Mouse (Mus musculus) intestine, embryonic 16.5 days (tissue): Measurements from ENCODE around the gene E2f2. TPM values are rescaled to one million over a fixed set of nuclear protein-coding genes. Genes with fewer than 3 reads are reported as not detected.

ENCODE experiments used
- ATAC-seq: fragments of 200-750 bp; cut with Nextera tagmentation; 2 replicates; pipeline ENCODE4 v1.8.0; 2017; ENCODE audit warnings: moderate TSS enrichment, moderate library complexity
- H3K27ac ChIP-seq: fragments of 300-500 bp; sonication (generic); 2 replicates; pipeline ENCODE4 v1.5.1; 2014; ENCODE audit warnings: mild to moderate bottlenecking, low read length
- H3K27me3 ChIP-seq: fragments of 300-500 bp; sonication (generic); replicated peaks from 2 replicates; pipeline ENCODE4 v1.6.1; 2014; ENCODE audit warnings: low read length, control low read depth, mixed read lengths; ENCODE audit not compliant: control insufficient read depth, insufficient read depth
- H3K36me3 ChIP-seq: fragments of 300-500 bp; sonication (generic); 2 replicates; pipeline ENCODE4 v1.6.1; 2014; ENCODE audit warnings: low read length, control low read depth; ENCODE audit not compliant: control insufficient read depth, insufficient read depth
- H3K4me1 ChIP-seq: fragments of 300-500 bp; sonication (generic); 2 replicates; pipeline ENCODE4 v1.6.1; 2014; ENCODE audit warnings: low read length, control low read depth, mixed read lengths; ENCODE audit not compliant: control insufficient read depth, insufficient read depth
- H3K4me2 ChIP-seq: fragments of 300-500 bp; sonication (generic); 2 replicates; pipeline ENCODE4 v1.6.1; 2014; ENCODE audit warnings: low read depth, low read length, control low read depth
- H3K4me3 ChIP-seq: fragments of 300-500 bp; sonication (generic); 2 replicates; pipeline ENCODE4 v1.5.1; 2014; ENCODE audit warnings: mild to moderate bottlenecking, low read length
- H3K9ac ChIP-seq: fragments of 300-500 bp; sonication (generic); 2 replicates; pipeline ENCODE4 v1.6.1; 2014; ENCODE audit warnings: low read depth, low read length
- H3K9me3 ChIP-seq: fragments of 300-500 bp; sonication (generic); 2 replicates; pipeline ENCODE4 v1.6.1; 2016; ENCODE audit warnings: low read length, control low read depth; ENCODE audit not compliant: control insufficient read depth
- WGBS: fragments of 180-500 bp; shearing (Covaris S2); extraction: QIAGEN DNeasy Blood & Tissue Kit; methylation state at CpG from one replicate; pipeline ENCODE4 v1.1.7; 2014; 5-methylcytosine and 5-hydroxymethylcytosine counted together
- polyA plus RNA-seq: library from polyadenylated mRNA; unstranded; fragments of >200 nt; fragmentation: Nextera tagmentation; extraction: Ambion mirVana; gene quantifications from 2 replicates; pipeline ENCODE4 v1.2.1, GENCODE M21; 2015

E2f2 gene
- polyA plus RNA-seq, 1 experiment from 2014 or later, result 9.3 TPM

GRCm38 (mm10) chr4:136171455-136171854 is 739 bp upstream of the E2f2 start:
- Histone ChIP-seq H3K27ac (no peak overlapping the region), H3K4me2 (peak overlapping the region; percentile 96), H3K9me3 (no peaks in the 10 kb centered on the region), H3K9ac (peak overlapping the region; percentile 80), H3K4me3 (peak overlapping the region; percentile 87), H3K27me3 (no peaks in the 10 kb centered on the region), H3K36me3 (no peaks in the 10 kb centered on the region), H3K4me1 (peaks cover 40% of the 10 kb centered on the region)
- 31% methylated on average over 12 of the region's 12 CpGs for WGBS
- no peak for ATAC-seq

- Histone ChIP-seq H3K9ac (peak overlapping the region; percentile 84), H3K27me3 (no peaks in the 10 kb centered on the region), H3K36me3 (no peaks in the 10 kb centered on the region), H3K9me3 (no peaks in the 10 kb centered on the region), H3K4me2 (peak overlapping the region; percentile 96), H3K27ac (peak overlapping the region; percentile 85), H3K4me3 (peak overlapping the region; percentile 87), H3K4me1 (peaks cover 52% of the 10 kb centered on the region)
- peak; percentile 8; the same call in 1 of the 2 replicates for ATAC-seq
- under 1% methylated on average over 67 of the region's 67 CpGs for WGBS
These were observed 482 bp downstream of the E2f2 start for GRCm38 (mm10) chr4:136172542-136173209.

- H3K9me3 ChIP-seq, result no peaks in the 10 kb centered on the region
- no peak for ATAC-seq
- H3K36me3 ChIP-seq, result no peaks in the 10 kb centered on the region
- peak overlapping the region; percentile 87 for H3K4me3 ChIP-seq
- WGBS, result 5% methylated on average over 14 of the region's 14 CpGs
- peak overlapping the region; percentile 85 for H3K27ac ChIP-seq
- peak overlapping the region; percentile 84 for H3K9ac ChIP-seq
- peaks cover 58% of the 10 kb centered on the region for H3K4me1 ChIP-seq
- peak overlapping the region; percentile 96 for H3K4me2 ChIP-seq
- H3K27me3 ChIP-seq, result no peaks in the 10 kb centered on the region
These were observed 1.1 kb downstream of the E2f2 start for GRCm38 (mm10) chr4:136173210-136173715.

- WGBS, result 57% methylated on average over 13 of the region's 13 CpGs
- Histone ChIP-seq H3K4me2 (peak overlapping the region; percentile 96), H3K4me3 (peak overlapping the region; percentile 87), H3K36me3 (no peaks in the 10 kb centered on the region), H3K9me3 (no peaks in the 10 kb centered on the region), H3K4me1 (peaks cover 60% of the 10 kb centered on the region), H3K9ac (peak overlapping the region; percentile 84), H3K27ac (peak overlapping the region; percentile 85), H3K27me3 (no peaks in the 10 kb centered on the region)
- peak; percentile 57 for ATAC-seq
These were observed 2.3 kb downstream of the E2f2 start for GRCm38 (mm10) chr4:136174216-136175193.

GRCm38 (mm10) chr4:136176022-136176552 is 3.9 kb downstream of the E2f2 start:
- Histone ChIP-seq H3K27me3 (no peaks in the 10 kb centered on the region), H3K27ac (peak overlapping the region; percentile 85), H3K4me1 (peaks cover 71% of the 10 kb centered on the region), H3K4me3 (no peak overlapping the region), H3K9ac (peak overlapping the region; percentile 43; the same call in 1 of the 2 replicates), H3K36me3 (no peaks in the 10 kb centered on the region), H3K9me3 (no peaks in the 10 kb centered on the region), H3K4me2 (peak overlapping the region; percentile 10; the same call in 1 of the 2 replicates)
- WGBS, result 60% methylated on average over 10 of the region's 10 CpGs
- ATAC-seq, result no peak

GRCm38 (mm10) chr4:136177244-136177611 is 5.0 kb downstream of the E2f2 start:
- H3K9me3 ChIP-seq, result no peaks in the 10 kb centered on the region
- peak; percentile 1; the same call in 1 of the 2 replicates for ATAC-seq
- no peak overlapping the region for H3K9ac ChIP-seq
- peaks cover 73% of the 10 kb centered on the region for H3K4me1 ChIP-seq
- H3K36me3 ChIP-seq, result no peaks in the 10 kb centered on the region
- no peak overlapping the region for H3K4me3 ChIP-seq
- peak overlapping the region; percentile 85 for H3K27ac ChIP-seq
- 29% methylated on average over 8 of the region's 8 CpGs for WGBS
- H3K27me3 ChIP-seq, result no peaks in the 10 kb centered on the region
- 0 out of 2 replicates have a peak overlapping the region, but pooled peaks have one; percentile 35 for H3K4me2 ChIP-seq

- no peaks in the 10 kb centered on the region for H3K27me3 ChIP-seq
- H3K4me1 ChIP-seq, result peaks cover 73% of the 10 kb centered on the region
- H3K9ac ChIP-seq, result peak overlapping the region; percentile 40
- H3K9me3 ChIP-seq, result no peaks in the 10 kb centered on the region
- 40% methylated on average over 11 of the region's 11 CpGs for WGBS
- H3K4me2 ChIP-seq, result peak overlapping the region; percentile 35
- no peak overlapping the region for H3K4me3 ChIP-seq
- ATAC-seq, result peak; percentile 71
- H3K27ac ChIP-seq, result peak overlapping the region; percentile 85
- H3K36me3 ChIP-seq, result no peaks in the 10 kb centered on the region
These were observed 5.6 kb downstream of the E2f2 start for GRCm38 (mm10) chr4:136177612-136178474.

- no peak for ATAC-seq
- H3K27me3 ChIP-seq, result no peaks in the 10 kb centered on the region
- H3K9ac ChIP-seq, result no peak overlapping the region
- WGBS, result 80% methylated on average over 12 of the region's 12 CpGs
- peak overlapping the region; percentile 85 for H3K27ac ChIP-seq
- no peak overlapping the region for H3K4me3 ChIP-seq
- H3K4me2 ChIP-seq, result no peak overlapping the region
- no peaks in the 10 kb centered on the region for H3K9me3 ChIP-seq
- peaks cover 66% of the 10 kb centered on the region for H3K4me1 ChIP-seq
- no peaks in the 10 kb centered on the region for H3K36me3 ChIP-seq
These were observed 6.3 kb downstream of the E2f2 start for GRCm38 (mm10) chr4:136178475-136178921.
